Mouse (Mus musculus) monocyte, adult 5-6 weeks (primary cell): ENCODE measurements around the gene Fbxl15. TPM values are rescaled to one million over a fixed set of nuclear protein-coding genes. Genes with fewer than 3 reads are reported as not detected.

Experiments used
- ATAC-seq: fragments of 153-309, 156-312 bp; replicated peaks from 2 replicates; pipeline ENCODE4 v1.8.0; 2017; ENCODE audit warnings: mild to moderate bottlenecking; ENCODE audit not compliant: low TSS enrichment, insufficient number of reproducible peaks, severe bottlenecking, poor library complexity, low FRiP score
- total RNA-seq: library from RNA; stranded (forward); fragments of 200-1000, 200-491, 200-594 nt; gene quantifications from 3 replicates; pipeline ENCODE4 v1.2.3, GENCODE M21; 2017

The Fbxl15 gene
- total RNA-seq, 1 experiment from 2014 or later = 1.2 TPM

GRCm38 (mm10) chr19:46337719-46338330 lies 9.8 kb downstream of the Fbxl15 start:
- no peak for ATAC-seq

- peak; percentile 76 for ATAC-seq
Observed at GRCm38 (mm10) chr19:46338331-46338936, 10.4 kb downstream of the Fbxl15 start, which contains the start of gene Cuedc2. TSS of gene Cuedc2 (minus strand) at chr19:46338702.

- peak; percentile 1; the same call in 1 of the 2 replicates for ATAC-seq
Observed at GRCm38 (mm10) chr19:46338942-46339286, 10.9 kb downstream of the Fbxl15 start.

GRCm38 (mm10) chr19:46339287-46339971 lies 11.4 kb downstream of the Fbxl15 start:
- ATAC-seq = peak; percentile 67

- ATAC-seq = no peak
Observed at GRCm38 (mm10) chr19:46344710-46345419, 16.9 kb downstream of the Fbxl15 start.

- ATAC-seq = no peak
Observed at GRCm38 (mm10) chr19:46347146-46347545, 19.2 kb downstream of the Fbxl15 start.

- ATAC-seq = no peak
Observed at GRCm38 (mm10) chr19:46347936-46348668, 20.1 kb downstream of the Fbxl15 start.

GRCm38 (mm10) chr19:46348761-46349458 lies 20.9 kb downstream of the Fbxl15 start:
- ATAC-seq = peak; percentile 54

- ATAC-seq = no peak
Observed at GRCm38 (mm10) chr19:46349550-46349949, 21.6 kb downstream of the Fbxl15 start.

- ATAC-seq = no peak
Observed at GRCm38 (mm10) chr19:46350168-46350932, 22.4 kb downstream of the Fbxl15 start, which contains the start of gene 2310034G01Rik. TSS of gene 2310034G01Rik (minus strand) at chr19:46350302.

GRCm38 (mm10) chr19:46356701-46357138 lies 28.7 kb downstream of the Fbxl15 start:
- ATAC-seq = peak; percentile 90

GRCm38 (mm10) chr19:46357344-46358280 lies 29.6 kb downstream of the Fbxl15 start:
- no peak for ATAC-seq

- ATAC-seq = no peak
Observed at GRCm38 (mm10) chr19:46358381-46358780, 30.4 kb downstream of the Fbxl15 start.

GRCm38 (mm10) chr19:46362104-46362503 lies 34.1 kb downstream of the Fbxl15 start:
- no peak for ATAC-seq

GRCm38 (mm10) chr19:46363294-46364009 lies 35.5 kb downstream of the Fbxl15 start:
- no peak for ATAC-seq
